Mouse (Mus musculus) kidney, adult 18-20 months (tissue): ENCODE measurements around the gene Polr2a.

Source experiments
- DNase-seq: peaks from one replicate; pipeline ENCODE4 v3.0.0; 2021

The Polr2a gene

GRCm38 (mm10) chr11:69781828-69782227 is 23.4 kb upstream of the Polr2a start:
- no peak for DNase-seq

GRCm38 (mm10) chr11:69778985-69779384 is 20.5 kb upstream of the Polr2a start:
- no peak for DNase-seq

GRCm38 (mm10) chr11:69778258-69778982 is 20.0 kb upstream of the Polr2a start:
- no peak for DNase-seq

- DNase-seq, result no peak
Observed at GRCm38 (mm10) chr11:69777504-69778257, 19.2 kb upstream of the Polr2a start.

- no peak for DNase-seq
Observed at GRCm38 (mm10) chr11:69776488-69776887, 18.1 kb upstream of the Polr2a start.

- no peak for DNase-seq
Observed at GRCm38 (mm10) chr11:69775716-69776115, 17.3 kb upstream of the Polr2a start.

- no peak for DNase-seq
Observed at GRCm38 (mm10) chr11:69774961-69775360, 16.5 kb upstream of the Polr2a start.

- peak; percentile 21 for DNase-seq
Observed at GRCm38 (mm10) chr11:69767625-69767909, 9.1 kb upstream of the Polr2a start.

- DNase-seq, result peak; percentile 29
Observed at GRCm38 (mm10) chr11:69766872-69767624, 8.6 kb upstream of the Polr2a start.

- peak; percentile 77 for DNase-seq
Observed at GRCm38 (mm10) chr11:69766126-69766609, 7.7 kb upstream of the Polr2a start.

- DNase-seq, result peak; percentile 51
Observed at GRCm38 (mm10) chr11:69765221-69766125, 7.0 kb upstream of the Polr2a start, which contains the start of gene Zbtb4. Zbtb4 (plus strand) TSS chr11:69765912.

- DNase-seq, result no peak
Observed at GRCm38 (mm10) chr11:69763551-69763950, 5.1 kb upstream of the Polr2a start.

GRCm38 (mm10) chr11:69761868-69762267 is 3.4 kb upstream of the Polr2a start, which contains the start of gene Slc35g3:
Slc35g3 (minus strand) TSS chr11:69761968.
- DNase-seq, result no peak

- no peak for DNase-seq
Observed at GRCm38 (mm10) chr11:69760901-69761200, 2.4 kb upstream of the Polr2a start.

GRCm38 (mm10) chr11:69760160-69760900 is 1.9 kb upstream of the Polr2a start:
- DNase-seq, result no peak

- DNase-seq, result peak; percentile 89
Observed at GRCm38 (mm10) chr11:69758971-69759721, 709 bp upstream of the Polr2a start.

- DNase-seq, result peak; percentile 97
Observed at GRCm38 (mm10) chr11:69758090-69758456, 364 bp downstream of the Polr2a start.

GRCm38 (mm10) chr11:69757303-69758089 is 941 bp downstream of the Polr2a start:
- no peak for DNase-seq

- DNase-seq, result no peak
Observed at GRCm38 (mm10) chr11:69754701-69755100, 3.7 kb downstream of the Polr2a start.

- DNase-seq, result no peak
Observed at GRCm38 (mm10) chr11:69754233-69754632, 4.2 kb downstream of the Polr2a start.
